Mouse (Mus musculus): Measurements from ENCODE around the gene Tmem19. TPM values are rescaled to one million over a fixed set of nuclear protein-coding genes. Genes with fewer than 3 reads are reported as not detected.
A peak's percentile ranks its signal among the peaks of the same experiment; 100 is the strongest.

Tmem19 gene
- polyA plus RNA-seq, 1 experiment from 2014 or later: 40.5 TPM

GRCm38 (mm10) chr10:115296401-115296935, 65.8 kb downstream of the Tmem19 start:
- H3K4me2 ChIP-seq (replicated peaks): no peak overlapping the region
- no peak overlapping the region for H3K27ac ChIP-seq (replicated peaks)
- H3K27me3 ChIP-seq: no peaks in the 10 kb centered on the region
- H3K9ac ChIP-seq (replicated peaks): no peak overlapping the region
- no peaks in the 10 kb centered on the region for H3K9me3 ChIP-seq
- 85% methylated on average over 9 of the region's 9 CpGs for WGBS
- ATAC-seq (ENCODE audit: low FRiP score, low read depth): 0 out of 2 replicates have a peak, but pooled peaks have one; percentile 24
- peaks cover 71% of the 10 kb centered on the region for H3K36me3 ChIP-seq
- H3K4me1 ChIP-seq: no peaks in the 10 kb centered on the region
- H3K4me3 ChIP-seq: no peak overlapping the region

DNA sequence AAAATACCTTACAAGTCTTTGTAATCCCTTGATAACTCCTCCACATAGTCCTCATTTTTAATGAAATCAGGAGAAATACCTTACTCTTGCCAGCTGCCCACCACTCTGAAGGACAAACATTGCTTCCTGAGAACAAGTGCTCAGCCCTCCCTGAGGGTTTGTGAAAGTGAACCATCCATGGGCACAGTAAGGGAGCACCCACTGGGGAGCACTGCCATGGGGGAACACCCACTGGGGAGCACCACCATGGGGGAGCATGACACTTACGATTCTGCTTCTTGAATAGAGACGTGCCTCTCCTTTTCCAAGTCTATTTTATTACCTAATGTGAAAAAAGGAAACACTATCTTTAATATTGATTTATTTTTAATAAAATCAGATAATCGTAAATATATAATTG, 67.1 kb downstream of the Tmem19 start:
- no peak for ATAC-seq (ENCODE audit: low FRiP score, low read depth)
- Histone ChIP-seq H3K9ac (replicated peaks) (no peak overlapping the region), H3K4me2 (replicated peaks) (no peak overlapping the region), H3K4me3 (no peak overlapping the region), H3K4me1 (no peaks in the 10 kb centered on the region), H3K36me3 (peaks cover 67% of the 10 kb centered on the region), H3K27ac (replicated peaks) (no peak overlapping the region), H3K9me3 (no peaks in the 10 kb centered on the region), H3K27me3 (no peaks in the 10 kb centered on the region)
- WGBS: 95% methylated on average over 3 of the region's 3 CpGs

GRCm38 (mm10) chr10:115294715-115295114, 67.6 kb downstream of the Tmem19 start:
- Histone ChIP-seq H3K27me3 (no peaks in the 10 kb centered on the region), H3K4me3 (no peak overlapping the region), H3K4me1 (no peaks in the 10 kb centered on the region), H3K4me2 (replicated peaks) (no peak overlapping the region), H3K9ac (replicated peaks) (no peak overlapping the region), H3K9me3 (no peaks in the 10 kb centered on the region), H3K27ac (replicated peaks) (no peak overlapping the region), H3K36me3 (peaks cover 67% of the 10 kb centered on the region)
- ATAC-seq (ENCODE audit: low FRiP score, low read depth): no peak
- 89% methylated on average over 7 of the region's 7 CpGs for WGBS

GRCm38 (mm10) chr10:115293946-115294345, 68.4 kb downstream of the Tmem19 start:
- Histone ChIP-seq H3K36me3 (peaks cover 65% of the 10 kb centered on the region), H3K9me3 (no peaks in the 10 kb centered on the region), H3K4me1 (no peaks in the 10 kb centered on the region), H3K4me3 (no peak overlapping the region), H3K4me2 (replicated peaks) (no peak overlapping the region), H3K9ac (replicated peaks) (no peak overlapping the region), H3K27me3 (no peaks in the 10 kb centered on the region), H3K27ac (replicated peaks) (no peak overlapping the region)
- 93% methylated on average over 7 of the region's 7 CpGs for WGBS
- no peak for ATAC-seq (ENCODE audit: low FRiP score, low read depth)

DNA sequence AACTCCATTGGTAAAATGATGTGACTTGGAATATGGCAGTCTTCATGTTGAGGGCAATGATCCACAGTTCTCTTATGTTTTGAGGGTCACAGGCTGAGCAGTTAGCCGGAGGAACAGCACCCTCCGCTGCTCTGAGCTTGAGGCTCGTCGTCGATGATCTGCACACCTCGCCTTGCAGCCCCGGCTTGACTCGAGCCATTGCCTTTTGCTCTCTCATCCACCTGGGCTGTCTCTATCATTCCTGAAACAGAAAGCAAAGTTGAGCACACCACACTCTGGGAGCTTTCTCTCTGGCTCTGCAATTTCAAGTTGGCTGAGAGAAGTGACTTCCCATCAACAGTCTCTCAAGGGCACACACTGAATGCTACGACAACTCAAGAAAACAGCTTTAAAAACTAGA, 71.6 kb downstream of the Tmem19 start:
- no peak overlapping the region for H3K4me3 ChIP-seq
- ATAC-seq (ENCODE audit: low FRiP score, low read depth): no peak
- H3K9me3 ChIP-seq: no peaks in the 10 kb centered on the region
- WGBS: 97% methylated on average over 9 of the region's 9 CpGs
- H3K27me3 ChIP-seq: no peaks in the 10 kb centered on the region
- no peak overlapping the region for H3K9ac ChIP-seq (replicated peaks)
- peaks cover 72% of the 10 kb centered on the region for H3K36me3 ChIP-seq
- no peak overlapping the region for H3K4me2 ChIP-seq (replicated peaks)
- no peaks in the 10 kb centered on the region for H3K4me1 ChIP-seq
- no peak overlapping the region for H3K27ac ChIP-seq (replicated peaks)

Other genes with a start within 250 kb of the Tmem19 start
- 0.45 and 0.47 TPM in 2 replicates for gene Tph2, start 177.5 kb downstream of the Tmem19 start, polyA plus RNA-seq (2016; fragmentation: Nextera tagmentation; extraction: Ambion mirVana)
- gene Tbc1d15, start 111.0 kb downstream of the Tmem19 start, polyA plus RNA-seq (2016; fragmentation: Nextera tagmentation; extraction: Ambion mirVana): 42.2 and 45.1 TPM in 2 replicates
- 5.2 and 5.4 TPM in 2 replicates for gene Rab21, start 46.9 kb downstream of the Tmem19 start, polyA plus RNA-seq (2016; fragmentation: Nextera tagmentation; extraction: Ambion mirVana)
- gene Thap2, start 21.9 kb upstream of the Tmem19 start, polyA plus RNA-seq (2016; fragmentation: Nextera tagmentation; extraction: Ambion mirVana): 32.8 and 35.2 TPM in 2 replicates
- 26.9 and 28.2 TPM in 2 replicates for gene Zfc3h1, start 22.5 kb upstream of the Tmem19 start, polyA plus RNA-seq (2016; fragmentation: Nextera tagmentation; extraction: Ambion mirVana)
- gene A930009A15Rik, start 207.5 kb upstream of the Tmem19 start, polyA plus RNA-seq (2016; fragmentation: Nextera tagmentation; extraction: Ambion mirVana): 0.39 and 0.66 TPM in 2 replicates
- gene Lgr5, start 225.3 kb upstream of the Tmem19 start, polyA plus RNA-seq (2016; fragmentation: Nextera tagmentation; extraction: Ambion mirVana): 3.3 and 3.8 TPM in 2 replicates